Mouse (Mus musculus): Measurements from ENCODE around the gene Zcchc2. TPM values are rescaled to one million over a fixed set of nuclear protein-coding genes. Genes with fewer than 3 reads are reported as not detected.
A peak's percentile ranks its signal among the peaks of the same experiment; 100 is the strongest.

Gene Zcchc2
- polyA plus RNA-seq, 1 experiment, result 3.8 TPM

DNA sequence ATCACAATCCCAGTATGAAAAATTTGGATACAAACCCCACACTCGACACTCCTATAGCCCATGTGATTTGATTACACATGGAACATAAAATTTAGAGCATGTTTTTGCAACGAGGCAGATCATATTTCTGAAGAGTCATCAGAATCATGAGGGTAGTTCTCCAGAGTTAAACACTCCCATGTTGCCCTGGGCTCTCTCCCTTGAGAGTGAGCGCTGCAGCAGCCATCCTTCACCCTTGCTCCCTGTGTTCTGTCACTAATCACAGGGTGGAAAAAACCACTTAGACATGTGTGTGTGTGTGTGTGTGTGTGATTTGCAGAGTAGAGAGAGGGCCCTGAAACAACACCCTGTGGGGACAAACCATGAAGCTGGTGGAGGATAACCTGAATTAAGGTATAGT lies 2.0 kb upstream of the Zcchc2 start:
- H3K4me3 ChIP-seq (replicated peaks), result peak overlapping the region; percentile 99
- H3K36me3 ChIP-seq (replicated peaks; ENCODE audit: low read length), result peaks cover 31% of the 10 kb centered on the region
- no peaks in the 10 kb centered on the region for H3K9me3 ChIP-seq
- no peaks in the 10 kb centered on the region for H3K27me3 ChIP-seq (replicated peaks)
- H3K4me1 ChIP-seq, result peaks cover 50% of the 10 kb centered on the region
- TF ChIP-seq GATA1 (IDR thresholded peaks at IDR 0.05; ENCODE audit: borderline replicate concordance, low read length) (no peak), FLI1 (IDR thresholded peaks at IDR 0.05; ENCODE audit: low read length) (no peak)

DNA sequence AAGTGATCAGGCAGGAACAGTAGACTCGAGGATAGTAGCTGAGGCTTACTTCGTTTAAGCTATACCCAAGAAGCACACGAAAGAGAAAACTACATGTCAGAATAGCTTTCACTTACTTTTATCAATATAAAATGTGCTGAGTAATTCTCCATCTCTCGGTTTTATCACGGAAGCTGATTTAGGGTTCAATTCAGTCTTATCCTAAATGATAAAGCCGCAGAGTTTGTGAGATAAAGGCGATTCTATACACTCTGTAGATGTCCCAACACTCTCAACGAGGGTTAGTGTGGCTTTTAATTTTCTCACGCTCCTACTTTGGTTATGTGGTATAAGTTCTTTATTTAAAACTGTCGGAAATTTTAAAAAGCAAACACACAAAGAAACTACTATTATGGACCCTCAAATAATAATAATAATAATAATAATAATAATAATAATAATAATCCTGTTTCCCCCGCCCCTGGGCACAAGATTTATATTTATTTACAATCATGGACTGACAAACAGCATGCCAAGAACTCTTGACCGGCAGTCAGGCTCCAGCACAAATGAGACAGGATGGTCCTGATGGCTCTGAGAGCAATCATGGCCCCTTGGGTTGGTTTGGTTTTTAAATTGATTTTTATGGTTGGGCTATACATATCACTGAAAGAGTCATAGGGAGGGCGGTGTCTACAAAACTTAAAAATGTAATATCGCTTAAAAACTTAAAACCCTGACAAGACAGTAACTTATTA lies 1.1 kb upstream of the Zcchc2 start:
- Histone ChIP-seq H3K9me3 (no peaks in the 10 kb centered on the region), H3K4me1 (peaks cover 45% of the 10 kb centered on the region), H3K4me3 (replicated peaks) (peak overlapping the region; percentile 99), H3K27me3 (replicated peaks) (no peaks in the 10 kb centered on the region), H3K36me3 (replicated peaks; ENCODE audit: low read length) (peaks cover 24% of the 10 kb centered on the region)
- TF ChIP-seq GATA1 (IDR thresholded peaks at IDR 0.05; ENCODE audit: borderline replicate concordance, low read length) (no peak), FLI1 (IDR thresholded peaks at IDR 0.05; ENCODE audit: low read length) (no peak)

DNA sequence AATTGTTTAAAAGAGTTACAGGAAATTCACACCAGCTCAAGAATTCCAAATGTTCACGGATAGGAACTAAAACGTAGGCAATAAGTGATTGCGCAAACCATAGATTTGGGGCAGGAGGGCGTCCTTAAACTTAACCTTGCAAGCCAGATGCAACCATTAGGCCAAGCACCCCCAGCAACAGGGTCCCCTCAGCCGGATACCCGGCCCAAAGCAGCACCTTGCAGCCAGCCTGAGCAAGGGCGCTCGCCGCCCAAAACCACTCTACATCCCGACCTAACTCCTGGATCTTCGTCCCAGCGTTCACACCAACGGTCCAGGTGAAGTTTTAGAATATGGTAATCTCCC lies 594 bp upstream of the Zcchc2 start:
- H3K4me3 ChIP-seq (replicated peaks), result peak overlapping the region; percentile 99
- peaks cover 22% of the 10 kb centered on the region for H3K36me3 ChIP-seq (replicated peaks; ENCODE audit: low read length)
- H3K9me3 ChIP-seq, result no peaks in the 10 kb centered on the region
- no peaks in the 10 kb centered on the region for H3K27me3 ChIP-seq (replicated peaks)
- no peak for TF ChIP-seq FLI1 (IDR thresholded peaks at IDR 0.05; ENCODE audit: low read length)
- TF ChIP-seq GATA1 (IDR thresholded peaks at IDR 0.05; ENCODE audit: borderline replicate concordance, low read length), result no peak
- H3K4me1 ChIP-seq, result peaks cover 47% of the 10 kb centered on the region

DNA sequence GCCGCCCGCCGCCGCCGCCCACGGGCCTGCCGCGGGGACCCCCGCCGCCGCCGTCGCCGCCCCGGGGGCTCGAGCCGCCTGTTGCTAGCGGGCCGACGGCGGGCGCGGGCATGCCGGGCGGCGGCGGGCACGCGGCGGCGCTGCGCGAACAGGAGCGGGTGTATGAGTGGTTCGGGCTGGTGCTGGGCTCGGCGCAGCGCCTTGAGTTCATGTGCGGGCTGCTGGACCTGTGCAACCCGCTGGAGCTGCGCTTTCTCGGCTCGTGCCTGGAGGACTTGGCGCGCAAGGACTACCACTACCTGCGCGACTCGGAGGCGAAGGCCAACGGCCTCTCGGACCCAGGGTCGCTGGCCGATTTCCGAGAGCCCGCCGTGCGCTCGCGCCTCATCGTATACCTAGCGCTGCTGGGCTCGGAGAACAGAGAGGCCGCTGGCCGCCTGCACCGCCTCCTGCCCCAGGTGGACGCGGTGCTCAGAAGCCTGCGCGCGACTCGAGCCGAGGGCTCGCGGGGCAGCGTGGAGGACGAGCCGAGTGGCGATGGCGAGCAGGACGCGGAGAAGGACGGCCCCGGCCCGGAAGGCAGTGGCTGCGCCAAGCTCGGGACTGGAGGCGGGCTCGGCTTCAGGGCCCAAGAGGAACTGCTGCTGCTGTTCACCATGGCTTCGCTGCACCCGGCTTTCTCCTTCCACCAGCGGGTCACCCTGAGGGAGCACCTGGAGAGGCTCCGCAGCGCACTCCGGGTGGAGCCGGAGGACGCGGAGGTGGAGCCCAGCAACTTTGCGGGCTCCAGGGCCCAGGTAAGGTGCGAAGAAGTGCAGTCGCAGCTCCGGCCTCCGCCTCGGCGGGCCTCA lies 930 bp downstream of the Zcchc2 start:
- Histone ChIP-seq H3K27me3 (replicated peaks) (no peaks in the 10 kb centered on the region), H3K4me3 (replicated peaks) (peak overlapping the region; percentile 99), H3K36me3 (replicated peaks; ENCODE audit: low read length) (peaks cover 16% of the 10 kb centered on the region), H3K4me1 (peaks cover 56% of the 10 kb centered on the region), H3K9me3 (no peaks in the 10 kb centered on the region)
- TF ChIP-seq FLI1 (IDR thresholded peaks at IDR 0.05; ENCODE audit: low read length), result no peak
- TF ChIP-seq GATA1 (IDR thresholded peaks at IDR 0.05; ENCODE audit: borderline replicate concordance, low read length), result no peak

DNA sequence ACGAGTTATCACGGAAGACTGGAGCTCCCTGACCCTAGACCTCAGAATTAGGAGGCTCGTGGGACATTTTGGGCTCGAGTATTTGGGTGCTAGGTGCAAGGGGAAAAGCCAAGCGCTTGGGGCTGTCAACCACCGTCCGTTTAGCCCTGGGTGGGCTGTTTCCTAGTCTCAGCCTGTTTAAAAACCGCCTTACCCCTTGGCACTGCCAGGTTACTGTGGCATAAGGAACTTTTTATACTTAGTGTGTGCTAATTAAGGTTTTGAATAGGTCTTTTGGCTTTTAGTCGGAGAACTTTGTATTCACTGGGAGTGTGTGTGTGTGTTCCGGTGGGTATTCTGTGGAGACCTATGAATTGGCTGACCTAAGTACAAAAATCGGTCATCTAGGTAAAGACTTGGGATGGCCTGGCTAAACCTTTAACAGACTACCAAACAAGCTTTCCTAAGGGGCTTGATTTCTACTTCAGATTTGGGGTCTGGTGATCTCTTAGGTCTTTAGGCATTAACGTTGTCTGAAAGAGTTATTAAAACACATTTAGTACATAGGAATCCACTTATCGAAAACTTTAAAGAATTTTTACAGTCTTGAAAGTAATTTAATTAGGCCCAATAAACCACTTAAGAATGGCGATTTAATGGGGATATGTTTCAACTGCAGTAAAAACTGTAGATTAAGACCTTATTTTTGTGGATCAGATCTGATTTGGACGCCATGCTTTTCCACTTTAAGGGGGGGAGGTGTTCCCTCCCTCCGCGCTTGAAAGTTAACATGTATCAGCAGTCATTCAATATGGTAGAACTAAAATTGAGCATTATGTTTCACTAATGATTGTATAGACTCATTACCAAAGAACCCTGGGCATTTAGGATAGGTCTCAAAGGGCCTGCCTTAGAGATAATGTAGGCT lies 2.0 kb downstream of the Zcchc2 start:
- H3K9me3 ChIP-seq, result no peaks in the 10 kb centered on the region
- H3K4me3 ChIP-seq (replicated peaks), result peak overlapping the region; percentile 99
- H3K27me3 ChIP-seq (replicated peaks), result no peaks in the 10 kb centered on the region
- TF ChIP-seq GATA1 (IDR thresholded peaks at IDR 0.05; ENCODE audit: borderline replicate concordance, low read length) (no peak), FLI1 (IDR thresholded peaks at IDR 0.05; ENCODE audit: low read length) (no peak)
- H3K4me1 ChIP-seq, result peaks cover 57% of the 10 kb centered on the region
- peaks cover 9% of the 10 kb centered on the region for H3K36me3 ChIP-seq (replicated peaks; ENCODE audit: low read length)

DNA sequence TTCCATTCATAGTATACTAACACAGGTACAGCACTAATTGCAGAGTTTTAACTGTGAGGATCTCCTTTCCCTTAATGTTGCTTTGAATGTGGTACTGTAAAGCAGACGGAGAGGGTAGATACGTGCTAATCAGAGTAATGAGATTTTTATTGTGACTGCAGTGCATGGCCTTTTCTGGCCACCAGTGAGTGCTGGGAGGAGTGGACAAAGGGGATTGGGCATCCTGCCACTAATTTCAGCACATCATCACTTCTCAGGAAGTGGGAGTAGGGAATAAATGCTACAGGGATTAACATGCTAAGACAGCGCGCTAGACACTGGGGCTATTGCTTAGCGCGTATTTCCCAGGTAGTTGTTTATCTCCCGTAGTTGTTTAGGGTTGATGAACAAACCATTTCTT lies 3.0 kb downstream of the Zcchc2 start:
- TF ChIP-seq FLI1 (IDR thresholded peaks at IDR 0.05; ENCODE audit: low read length) (no peak), GATA1 (IDR thresholded peaks at IDR 0.05; ENCODE audit: borderline replicate concordance, low read length) (no peak)
- Histone ChIP-seq H3K4me3 (replicated peaks) (peak overlapping the region; percentile 99), H3K27me3 (replicated peaks) (no peaks in the 10 kb centered on the region), H3K4me1 (peaks cover 57% of the 10 kb centered on the region), H3K36me3 (replicated peaks; ENCODE audit: low read length) (peaks cover 4% of the 10 kb centered on the region), H3K9me3 (no peaks in the 10 kb centered on the region)

DNA sequence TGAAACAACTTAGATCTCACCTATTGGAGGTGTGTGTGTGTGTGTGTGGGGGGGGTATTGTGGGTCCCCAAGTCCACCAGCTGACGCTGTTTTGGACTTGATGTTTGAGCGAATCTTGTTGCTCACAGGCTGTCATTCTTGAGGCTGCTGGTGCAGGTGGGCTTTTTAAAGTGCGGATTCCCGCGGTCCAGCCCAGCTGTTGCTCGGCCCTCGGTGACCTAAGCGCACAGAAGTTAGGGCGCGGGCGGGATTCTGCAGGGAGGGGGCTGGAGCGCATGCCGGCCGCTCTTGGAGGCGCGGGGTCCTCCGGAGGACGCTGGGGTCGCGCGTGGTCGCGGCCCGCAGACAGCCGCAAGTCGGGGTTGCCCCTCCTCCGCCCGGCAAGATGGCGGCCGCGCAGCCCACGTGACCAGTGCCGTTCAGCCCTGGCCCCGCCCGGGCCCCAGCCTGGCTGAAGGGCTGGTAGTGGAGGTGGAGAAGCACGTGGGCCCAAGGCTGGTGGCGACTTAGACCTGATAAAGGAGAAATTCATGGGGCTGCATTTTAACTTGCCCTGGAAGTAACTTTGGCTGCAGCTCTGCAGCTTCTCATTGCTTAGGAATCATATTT lies 3.5 kb downstream of the Zcchc2 start:
- peaks cover 9% of the 10 kb centered on the region for H3K36me3 ChIP-seq (replicated peaks; ENCODE audit: low read length)
- no peaks in the 10 kb centered on the region for H3K27me3 ChIP-seq (replicated peaks)
- no peak for TF ChIP-seq FLI1 (IDR thresholded peaks at IDR 0.05; ENCODE audit: low read length)
- no peak for TF ChIP-seq GATA1 (IDR thresholded peaks at IDR 0.05; ENCODE audit: borderline replicate concordance, low read length)
- peaks cover 58% of the 10 kb centered on the region for H3K4me1 ChIP-seq
- peak overlapping the region; percentile 99 for H3K4me3 ChIP-seq (replicated peaks)
- no peaks in the 10 kb centered on the region for H3K9me3 ChIP-seq

DNA sequence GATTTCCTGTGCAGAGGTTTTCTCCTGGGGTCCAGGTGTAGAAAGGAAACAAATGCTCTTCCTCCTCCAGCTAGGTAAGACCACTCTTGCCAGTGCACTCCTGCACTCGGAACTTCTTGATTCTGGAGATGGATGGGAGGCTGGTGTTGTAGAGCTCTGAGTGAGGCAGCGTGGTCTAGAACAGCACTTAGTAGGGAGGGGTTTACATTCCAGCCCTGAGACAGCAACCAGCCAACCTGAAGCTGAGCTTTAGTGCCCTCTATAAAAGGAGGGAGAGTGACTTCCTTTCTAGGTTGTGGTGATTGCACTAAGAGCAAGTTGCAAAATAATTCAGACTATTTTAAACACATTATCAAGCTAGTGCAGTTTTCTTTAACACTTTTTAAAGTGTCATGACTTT lies 5.8 kb downstream of the Zcchc2 start:
- Histone ChIP-seq H3K36me3 (replicated peaks; ENCODE audit: low read length) (peaks cover 21% of the 10 kb centered on the region), H3K4me1 (peaks cover 75% of the 10 kb centered on the region), H3K4me3 (replicated peaks) (peak overlapping the region; percentile 67), H3K9me3 (no peaks in the 10 kb centered on the region), H3K27me3 (replicated peaks) (no peaks in the 10 kb centered on the region)
- TF ChIP-seq GATA1 (IDR thresholded peaks at IDR 0.05; ENCODE audit: borderline replicate concordance, low read length) (no peak), FLI1 (IDR thresholded peaks at IDR 0.05; ENCODE audit: low read length) (no peak)

DNA sequence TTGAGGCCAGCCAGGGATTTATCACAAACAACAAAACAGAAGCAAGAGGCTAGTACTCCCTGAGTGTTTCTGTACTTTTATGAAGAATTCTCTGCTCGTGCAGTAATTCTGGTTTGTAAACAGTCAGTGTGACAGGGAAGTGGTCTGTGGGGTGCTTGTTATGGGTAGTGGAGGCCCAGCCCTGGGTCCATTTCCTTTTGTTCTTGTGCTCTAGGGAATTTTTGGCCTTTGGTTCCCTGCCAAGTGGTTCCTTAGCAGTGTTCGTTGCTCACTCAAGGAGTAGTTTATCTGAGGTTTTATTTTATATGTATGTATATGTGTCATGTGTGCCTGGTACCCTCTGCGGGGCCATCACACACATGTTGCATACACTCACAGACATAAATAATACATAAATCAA lies 7.1 kb downstream of the Zcchc2 start:
- peak overlapping the region; percentile 70 for H3K4me3 ChIP-seq (replicated peaks)
- peaks cover 35% of the 10 kb centered on the region for H3K36me3 ChIP-seq (replicated peaks; ENCODE audit: low read length)
- no peaks in the 10 kb centered on the region for H3K27me3 ChIP-seq (replicated peaks)
- TF ChIP-seq FLI1 (IDR thresholded peaks at IDR 0.05; ENCODE audit: low read length), result no peak
- no peak for TF ChIP-seq GATA1 (IDR thresholded peaks at IDR 0.05; ENCODE audit: borderline replicate concordance, low read length)
- H3K9me3 ChIP-seq, result no peaks in the 10 kb centered on the region
- H3K4me1 ChIP-seq, result peaks cover 81% of the 10 kb centered on the region

Measured in megakaryocyte, embryonic 14.5 days (primary cell).